Mouse (Mus musculus): Measurements from ENCODE around the gene Cdh23. TPM values are rescaled to one million over a fixed set of nuclear protein-coding genes. Genes with fewer than 3 reads are reported as not detected.
A peak's percentile ranks its signal among the peaks of the same experiment; 100 is the strongest.

Cdh23 gene
- polyA plus RNA-seq, 1 experiment from 2014 or later = 0.25 TPM

DNA sequence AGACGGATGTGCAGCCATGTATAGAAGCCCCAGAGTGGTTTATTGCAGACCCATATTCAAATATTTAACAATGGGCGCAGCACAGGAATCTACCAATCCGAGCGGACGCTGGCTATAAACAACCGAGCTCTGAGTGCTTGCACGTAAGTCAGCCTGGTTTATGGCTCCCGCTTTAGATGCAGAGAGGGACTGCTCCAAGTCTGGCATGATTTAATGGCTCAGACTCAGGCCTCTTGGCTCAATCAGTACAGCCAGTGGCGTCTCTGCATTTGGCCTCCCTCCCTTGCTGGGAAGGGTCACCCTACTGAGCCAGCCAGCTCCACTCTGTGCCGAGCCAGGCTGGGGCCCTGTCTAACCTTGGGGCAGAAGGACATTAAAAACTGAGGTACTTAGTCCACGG lies 94.1 kb downstream of the Cdh23 start:
- Histone ChIP-seq H3K9me3 (replicated peaks; ENCODE audit: low read length) (no peaks in the 10 kb centered on the region), H3K4me2 (ENCODE audit: low read length) (no peak overlapping the region), H3K4me1 (replicated peaks; ENCODE audit: insufficient read depth, low read length) (no peaks in the 10 kb centered on the region), H3K27me3 (ENCODE audit: insufficient read depth, low read length) (no peaks in the 10 kb centered on the region), H3K27ac (no peak overlapping the region), H3K36me3 (ENCODE audit: insufficient read depth, low read length) (no peaks in the 10 kb centered on the region), H3K9ac (ENCODE audit: low read depth, low read length) (no peak overlapping the region), H3K4me3 (replicated peaks; ENCODE audit: low read depth, low read length) (no peak overlapping the region)
- WGBS = 36% methylated on average over 11 of the region's 11 CpGs
- ATAC-seq (replicated peaks; ENCODE audit: low FRiP score, low read depth) (0 out of 2 replicates have a peak, but pooled peaks have one; percentile 13), DNase-seq (ENCODE audit: low spot score) (no peak)
- no peak for TF ChIP-seq CTCF (IDR thresholded peaks at IDR 0.05; ENCODE audit: low read depth)

DNA sequence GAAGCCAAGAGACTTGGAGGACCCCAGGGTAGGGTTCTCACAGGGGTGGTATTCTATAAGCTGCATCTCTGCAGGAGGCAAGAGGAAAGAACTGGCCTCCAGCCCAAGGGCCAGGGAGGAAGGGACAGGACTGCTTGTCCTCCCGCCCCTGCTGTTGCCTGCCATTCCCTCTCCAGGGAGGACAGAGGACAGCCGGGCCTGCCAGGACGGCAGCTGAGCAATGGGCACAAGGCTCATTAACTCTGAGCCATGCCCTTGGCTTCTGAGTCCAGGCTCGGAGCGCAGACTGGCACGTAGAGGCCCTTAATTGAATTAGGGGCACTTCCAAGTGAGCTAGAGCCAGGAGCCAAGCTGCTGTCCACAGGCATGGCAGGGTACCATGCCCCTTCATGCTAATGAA lies 101.1 kb downstream of the Cdh23 start:
- Histone ChIP-seq H3K4me3 (replicated peaks; ENCODE audit: low read depth, low read length) (no peak overlapping the region), H3K27me3 (ENCODE audit: insufficient read depth, low read length) (no peaks in the 10 kb centered on the region), H3K27ac (no peak overlapping the region), H3K9me3 (replicated peaks; ENCODE audit: low read length) (no peaks in the 10 kb centered on the region), H3K9ac (ENCODE audit: low read depth, low read length) (no peak overlapping the region), H3K36me3 (ENCODE audit: insufficient read depth, low read length) (no peaks in the 10 kb centered on the region), H3K4me2 (ENCODE audit: low read length) (no peak overlapping the region), H3K4me1 (replicated peaks; ENCODE audit: insufficient read depth, low read length) (no peaks in the 10 kb centered on the region)
- DNase-seq (ENCODE audit: low spot score) = no peak
- TF ChIP-seq CTCF (IDR thresholded peaks at IDR 0.05; ENCODE audit: low read depth) = no peak
- ATAC-seq (replicated peaks; ENCODE audit: low FRiP score, low read depth) = no peak
- 38% methylated on average over 6 of the region's 6 CpGs for WGBS

DNA sequence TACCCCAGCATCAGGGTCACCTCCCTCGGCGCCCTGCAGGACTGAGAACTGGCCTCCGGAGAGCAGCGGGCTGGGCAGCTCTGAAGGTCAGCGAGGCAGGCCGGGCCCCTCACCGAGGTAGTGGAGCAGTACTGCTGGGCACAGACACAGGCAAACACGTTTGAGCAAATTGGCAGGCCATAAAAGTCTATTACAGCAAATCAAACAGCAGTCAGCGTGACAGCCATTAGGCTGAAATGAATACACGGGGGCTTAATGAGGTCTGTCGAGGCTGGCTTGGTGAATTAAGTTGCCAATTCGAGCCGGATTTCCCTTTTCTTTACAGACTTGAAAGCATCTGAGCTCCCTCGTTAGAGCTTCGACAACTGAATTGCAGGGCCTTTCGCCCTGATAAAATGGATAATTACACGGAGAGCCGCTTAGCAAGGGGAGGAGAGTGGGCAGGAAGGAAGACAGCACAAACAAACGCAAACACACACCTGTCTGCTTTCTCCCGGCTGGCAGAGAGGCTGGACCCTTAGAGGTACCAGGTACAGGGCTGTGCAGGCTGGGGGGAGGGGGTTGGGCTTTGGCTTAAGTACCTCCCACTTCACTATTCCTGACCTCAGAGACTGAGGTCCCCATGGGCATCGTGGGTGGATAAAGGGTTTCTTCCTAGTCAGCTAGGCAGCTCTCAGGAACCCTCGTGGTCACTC lies 103.3 kb downstream of the Cdh23 start:
- no peak overlapping the region for H3K27ac ChIP-seq
- no peaks in the 10 kb centered on the region for H3K36me3 ChIP-seq (ENCODE audit: insufficient read depth, low read length)
- 6% methylated on average over 22 of the region's 22 CpGs for WGBS
- no peak overlapping the region for H3K9ac ChIP-seq (ENCODE audit: low read depth, low read length)
- H3K9me3 ChIP-seq (replicated peaks; ENCODE audit: low read length) = no peaks in the 10 kb centered on the region
- H3K4me1 ChIP-seq (replicated peaks; ENCODE audit: insufficient read depth, low read length) = no peaks in the 10 kb centered on the region
- no peak for TF ChIP-seq CTCF (IDR thresholded peaks at IDR 0.05; ENCODE audit: low read depth)
- DNase-seq (ENCODE audit: low spot score) (peak; percentile 47), ATAC-seq (replicated peaks; ENCODE audit: low FRiP score, low read depth) (no peak)
- no peak overlapping the region for H3K4me2 ChIP-seq (ENCODE audit: low read length)
- no peak overlapping the region for H3K4me3 ChIP-seq (replicated peaks; ENCODE audit: low read depth, low read length)
- H3K27me3 ChIP-seq (ENCODE audit: insufficient read depth, low read length) = no peaks in the 10 kb centered on the region

DNA sequence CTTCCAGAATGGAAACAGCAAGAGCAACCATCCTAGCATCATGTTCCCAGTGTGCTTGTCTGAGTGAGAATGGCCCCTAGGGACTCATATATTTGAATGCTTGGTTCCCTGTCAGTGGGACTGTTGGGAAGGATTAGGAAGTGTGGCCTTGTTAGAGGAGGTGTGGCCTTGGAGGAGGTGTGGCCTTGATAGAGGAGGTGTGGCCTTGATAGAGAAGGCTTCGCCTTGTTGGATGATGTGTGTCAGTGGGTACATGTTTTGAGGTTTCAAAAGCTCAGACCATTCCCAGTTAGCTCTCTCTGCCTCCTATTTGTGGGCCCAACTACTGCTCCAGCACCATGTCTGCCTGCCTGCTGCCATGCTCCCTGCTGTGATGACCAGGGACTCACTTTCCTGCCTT lies 105.0 kb downstream of the Cdh23 start:
- DNase-seq (ENCODE audit: low spot score) (no peak), ATAC-seq (replicated peaks; ENCODE audit: low FRiP score, low read depth) (no peak)
- no peaks in the 10 kb centered on the region for H3K9me3 ChIP-seq (replicated peaks; ENCODE audit: low read length)
- no peaks in the 10 kb centered on the region for H3K36me3 ChIP-seq (ENCODE audit: insufficient read depth, low read length)
- H3K27ac ChIP-seq = no peak overlapping the region
- no peaks in the 10 kb centered on the region for H3K4me1 ChIP-seq (replicated peaks; ENCODE audit: insufficient read depth, low read length)
- no peaks in the 10 kb centered on the region for H3K27me3 ChIP-seq (ENCODE audit: insufficient read depth, low read length)
- H3K9ac ChIP-seq (ENCODE audit: low read depth, low read length) = no peak overlapping the region
- no peak overlapping the region for H3K4me3 ChIP-seq (replicated peaks; ENCODE audit: low read depth, low read length)
- WGBS = 88% methylated on average over 1 of the region's 1 CpGs
- no peak for TF ChIP-seq CTCF (IDR thresholded peaks at IDR 0.05; ENCODE audit: low read depth)
- H3K4me2 ChIP-seq (ENCODE audit: low read length) = no peak overlapping the region

DNA sequence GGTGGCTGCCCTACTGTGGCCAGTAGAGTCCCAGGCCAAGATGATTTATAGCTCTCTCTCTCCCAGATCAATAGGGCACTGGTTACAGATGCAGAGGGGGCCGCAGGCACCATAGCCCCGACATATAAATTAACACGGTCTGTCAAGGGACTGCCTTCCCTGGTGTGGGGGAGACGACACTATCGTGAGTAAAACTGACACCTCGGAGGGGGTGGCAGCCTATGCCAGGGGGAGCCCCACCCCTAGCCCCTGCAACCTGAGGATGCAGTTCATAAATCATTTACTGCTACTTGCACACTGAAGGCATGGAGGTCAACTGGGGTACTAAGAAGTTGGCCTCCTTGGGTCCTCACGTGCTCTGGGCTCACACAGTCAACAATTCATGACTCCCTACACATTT lies 106.0 kb downstream of the Cdh23 start:
- Histone ChIP-seq H3K9ac (ENCODE audit: low read depth, low read length) (no peak overlapping the region), H3K27me3 (ENCODE audit: insufficient read depth, low read length) (no peaks in the 10 kb centered on the region), H3K27ac (no peak overlapping the region), H3K9me3 (replicated peaks; ENCODE audit: low read length) (no peaks in the 10 kb centered on the region), H3K4me3 (replicated peaks; ENCODE audit: low read depth, low read length) (no peak overlapping the region), H3K36me3 (ENCODE audit: insufficient read depth, low read length) (no peaks in the 10 kb centered on the region), H3K4me1 (replicated peaks; ENCODE audit: insufficient read depth, low read length) (no peaks in the 10 kb centered on the region), H3K4me2 (ENCODE audit: low read length) (no peak overlapping the region)
- DNase-seq (ENCODE audit: low spot score) = peak; percentile 50
- WGBS = 4% methylated on average over 7 of the region's 7 CpGs
- TF ChIP-seq CTCF (IDR thresholded peaks at IDR 0.05; ENCODE audit: low read depth) = no peak
- no peak; the same call in 1 of the 2 replicates for ATAC-seq (replicated peaks; ENCODE audit: low FRiP score, low read depth)

DNA sequence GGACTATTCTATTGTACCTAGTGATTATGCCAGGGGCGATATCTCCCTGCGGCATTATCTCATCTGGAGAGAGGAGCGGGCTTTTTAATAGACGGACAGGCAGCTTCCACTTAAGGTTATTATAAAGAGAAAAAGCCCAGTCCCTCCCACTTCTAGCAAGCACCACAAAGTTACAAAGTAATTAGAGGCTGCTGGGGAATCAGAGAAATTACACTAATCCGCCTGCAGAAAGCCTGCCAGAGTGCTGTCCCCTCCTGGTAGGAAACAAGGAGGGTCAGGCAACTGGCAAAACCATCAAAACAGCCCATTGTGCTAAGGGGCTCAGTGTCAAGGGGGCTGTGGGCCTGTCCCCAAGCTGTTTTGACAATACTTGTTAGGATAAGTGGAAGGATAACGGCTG lies 110.6 kb downstream of the Cdh23 start:
- Histone ChIP-seq H3K9me3 (replicated peaks; ENCODE audit: low read length) (no peaks in the 10 kb centered on the region), H3K4me3 (replicated peaks; ENCODE audit: low read depth, low read length) (no peak overlapping the region), H3K9ac (ENCODE audit: low read depth, low read length) (no peak overlapping the region), H3K27me3 (ENCODE audit: insufficient read depth, low read length) (0 out of 2 replicates have a peak, but pooled peaks cover 4% of the 10 kb centered on the region), H3K27ac (no peak overlapping the region), H3K36me3 (ENCODE audit: insufficient read depth, low read length) (no peaks in the 10 kb centered on the region), H3K4me1 (replicated peaks; ENCODE audit: insufficient read depth, low read length) (no peaks in the 10 kb centered on the region), H3K4me2 (ENCODE audit: low read length) (no peak overlapping the region)
- no peak for ATAC-seq (replicated peaks; ENCODE audit: low FRiP score, low read depth)
- 73% methylated on average over 6 of the region's 6 CpGs for WGBS
- TF ChIP-seq CTCF (IDR thresholded peaks at IDR 0.05; ENCODE audit: low read depth) = no peak
- no peak for DNase-seq (ENCODE audit: low spot score)

DNA sequence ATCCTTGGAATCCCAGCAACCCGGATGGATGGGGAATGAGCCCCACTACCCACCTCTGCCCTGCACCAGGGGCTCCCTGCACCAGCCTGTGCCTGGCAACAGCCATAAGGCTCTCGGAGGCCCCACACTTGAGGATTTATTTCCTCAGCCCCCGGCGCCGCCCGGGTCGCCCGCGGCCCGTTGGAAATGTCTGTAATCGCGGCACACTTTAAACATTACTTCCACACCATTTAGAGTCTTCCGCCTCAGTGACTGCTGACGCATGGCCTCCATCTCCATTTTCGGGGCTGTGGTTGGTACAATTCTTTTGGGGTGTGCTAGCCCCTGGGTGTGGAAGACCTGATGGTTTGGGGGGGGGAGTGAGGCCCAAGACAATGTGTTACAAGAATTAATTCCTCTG lies 113.3 kb downstream of the Cdh23 start:
- no peak overlapping the region for H3K4me2 ChIP-seq (ENCODE audit: low read length)
- H3K27me3 ChIP-seq (ENCODE audit: insufficient read depth, low read length) = 0 out of 2 replicates have a peak, but pooled peaks cover 4% of the 10 kb centered on the region
- H3K9me3 ChIP-seq (replicated peaks; ENCODE audit: low read length) = no peaks in the 10 kb centered on the region
- no peak overlapping the region for H3K9ac ChIP-seq (ENCODE audit: low read depth, low read length)
- ATAC-seq (replicated peaks; ENCODE audit: low FRiP score, low read depth) (no peak), DNase-seq (ENCODE audit: low spot score) (no peak)
- 32% methylated on average over 15 of the region's 15 CpGs for WGBS
- H3K4me1 ChIP-seq (replicated peaks; ENCODE audit: insufficient read depth, low read length) = no peaks in the 10 kb centered on the region
- H3K36me3 ChIP-seq (ENCODE audit: insufficient read depth, low read length) = no peaks in the 10 kb centered on the region
- no peak overlapping the region for H3K4me3 ChIP-seq (replicated peaks; ENCODE audit: low read depth, low read length)
- no peak for TF ChIP-seq CTCF (IDR thresholded peaks at IDR 0.05; ENCODE audit: low read depth)
- no peak overlapping the region for H3K27ac ChIP-seq

Data from kidney, postnatal 0 days (tissue).